Mouse (Mus musculus): Measurements from ENCODE around the gene Ankrd36. TPM values are rescaled to one million over a fixed set of nuclear protein-coding genes. Genes with fewer than 3 reads are reported as not detected.

The Ankrd36 gene
- total and polyA plus RNA-seq, 2 experiments from 2014 or later = 0.11 TPM; not detected in 1

- no peak overlapping the region for H3K4me2 ChIP-seq (ENCODE audit: low read depth, low read length, poor library complexity, severe bottlenecking)
- no peaks in the 10 kb centered on the region for H3K27me3 ChIP-seq (ENCODE audit: insufficient read depth, low read length)
- H3K27ac ChIP-seq (ENCODE audit: low read depth, low read length) = no peak overlapping the region
- H3K4me3 ChIP-seq (ENCODE audit: low read depth, low read length) = no peak overlapping the region
- no peaks in the 10 kb centered on the region for H3K4me1 ChIP-seq (ENCODE audit: insufficient read depth, low read length)
- no peak overlapping the region for H3K9ac ChIP-seq (replicated peaks; ENCODE audit: low read length, poor library complexity, severe bottlenecking)
- WGBS = 95% methylated on average over 6 of the region's 6 CpGs
- no peaks in the 10 kb centered on the region for H3K36me3 ChIP-seq (ENCODE audit: insufficient read depth, low read length)
- no peaks in the 10 kb centered on the region for H3K9me3 ChIP-seq (ENCODE audit: low read length)
- TF ChIP-seq CTCF (IDR thresholded peaks at IDR 0.05) = no peak
- no peak for DNase-seq (ENCODE audit: low spot score)
- ATAC-seq (ENCODE audit: low FRiP score) = no peak
Observed at GRCm38 (mm10) chr11:5567654-5568053, 1.8 kb upstream of the Ankrd36 start.

- H3K4me3 ChIP-seq (ENCODE audit: low read depth, low read length) = no peak overlapping the region
- no peak overlapping the region for H3K27ac ChIP-seq (ENCODE audit: low read depth, low read length)
- no peak overlapping the region for H3K9ac ChIP-seq (replicated peaks; ENCODE audit: low read length, poor library complexity, severe bottlenecking)
- no peaks in the 10 kb centered on the region for H3K9me3 ChIP-seq (ENCODE audit: low read length)
- no peak overlapping the region for H3K4me2 ChIP-seq (ENCODE audit: low read depth, low read length, poor library complexity, severe bottlenecking)
- no peak for TF ChIP-seq CTCF (IDR thresholded peaks at IDR 0.05)
- H3K36me3 ChIP-seq (ENCODE audit: insufficient read depth, low read length) = no peaks in the 10 kb centered on the region
- WGBS = 94% methylated on average over 5 of the region's 5 CpGs
- no peaks in the 10 kb centered on the region for H3K4me1 ChIP-seq (ENCODE audit: insufficient read depth, low read length)
- ATAC-seq (ENCODE audit: low FRiP score) (no peak), DNase-seq (ENCODE audit: low spot score) (no peak)
- no peaks in the 10 kb centered on the region for H3K27me3 ChIP-seq (ENCODE audit: insufficient read depth, low read length)
Observed at GRCm38 (mm10) chr11:5568082-5568481, 1.4 kb upstream of the Ankrd36 start.

- H3K4me1 ChIP-seq (ENCODE audit: insufficient read depth, low read length) = no peaks in the 10 kb centered on the region
- no peak for TF ChIP-seq CTCF (IDR thresholded peaks at IDR 0.05)
- H3K27ac ChIP-seq (ENCODE audit: low read depth, low read length) = no peak overlapping the region
- H3K9ac ChIP-seq (replicated peaks; ENCODE audit: low read length, poor library complexity, severe bottlenecking) = no peak overlapping the region
- H3K4me2 ChIP-seq (ENCODE audit: low read depth, low read length, poor library complexity, severe bottlenecking) = no peak overlapping the region
- WGBS = 92% methylated on average over 4 of the region's 4 CpGs
- ATAC-seq (ENCODE audit: low FRiP score) = no peak
- no peak for DNase-seq (ENCODE audit: low spot score)
- H3K4me3 ChIP-seq (ENCODE audit: low read depth, low read length) = no peak overlapping the region
- no peaks in the 10 kb centered on the region for H3K36me3 ChIP-seq (ENCODE audit: insufficient read depth, low read length)
- no peaks in the 10 kb centered on the region for H3K27me3 ChIP-seq (ENCODE audit: insufficient read depth, low read length)
- H3K9me3 ChIP-seq (ENCODE audit: low read length) = no peaks in the 10 kb centered on the region
Observed at GRCm38 (mm10) chr11:5571856-5572255, 2.4 kb downstream of the Ankrd36 start.

- Histone ChIP-seq H3K4me1 (ENCODE audit: insufficient read depth, low read length) (no peaks in the 10 kb centered on the region), H3K27ac (ENCODE audit: low read depth, low read length) (no peak overlapping the region), H3K9ac (replicated peaks; ENCODE audit: low read length, poor library complexity, severe bottlenecking) (no peak overlapping the region), H3K4me3 (ENCODE audit: low read depth, low read length) (no peak overlapping the region), H3K9me3 (ENCODE audit: low read length) (no peaks in the 10 kb centered on the region), H3K27me3 (ENCODE audit: insufficient read depth, low read length) (no peaks in the 10 kb centered on the region), H3K36me3 (ENCODE audit: insufficient read depth, low read length) (no peaks in the 10 kb centered on the region), H3K4me2 (ENCODE audit: low read depth, low read length, poor library complexity, severe bottlenecking) (no peak overlapping the region)
- ATAC-seq (ENCODE audit: low FRiP score) = no peak
- TF ChIP-seq CTCF (IDR thresholded peaks at IDR 0.05) = no peak
- no peak for DNase-seq (ENCODE audit: low spot score)
- WGBS = 78% methylated on average over 2 of the region's 2 CpGs
Observed at GRCm38 (mm10) chr11:5573821-5574220, 4.3 kb downstream of the Ankrd36 start.

- no peak overlapping the region for H3K27ac ChIP-seq (ENCODE audit: low read depth, low read length)
- no peaks in the 10 kb centered on the region for H3K9me3 ChIP-seq (ENCODE audit: low read length)
- TF ChIP-seq CTCF (IDR thresholded peaks at IDR 0.05) = no peak
- no peak overlapping the region for H3K4me3 ChIP-seq (ENCODE audit: low read depth, low read length)
- no peaks in the 10 kb centered on the region for H3K4me1 ChIP-seq (ENCODE audit: insufficient read depth, low read length)
- no peak for DNase-seq (ENCODE audit: low spot score)
- no peak for ATAC-seq (ENCODE audit: low FRiP score)
- H3K4me2 ChIP-seq (ENCODE audit: low read depth, low read length, poor library complexity, severe bottlenecking) = no peak overlapping the region
- no peaks in the 10 kb centered on the region for H3K36me3 ChIP-seq (ENCODE audit: insufficient read depth, low read length)
- 88% methylated on average over 6 of the region's 6 CpGs for WGBS
- H3K27me3 ChIP-seq (ENCODE audit: insufficient read depth, low read length) = no peaks in the 10 kb centered on the region
- no peak overlapping the region for H3K9ac ChIP-seq (replicated peaks; ENCODE audit: low read length, poor library complexity, severe bottlenecking)
Observed at GRCm38 (mm10) chr11:5575046-5575445, 5.6 kb downstream of the Ankrd36 start.

GRCm38 (mm10) chr11:5592336-5592735 lies 22.9 kb downstream of the Ankrd36 start:
- Histone ChIP-seq H3K4me1 (ENCODE audit: insufficient read depth, low read length) (no peaks in the 10 kb centered on the region), H3K4me2 (ENCODE audit: low read depth, low read length, poor library complexity, severe bottlenecking) (no peak overlapping the region), H3K27me3 (ENCODE audit: insufficient read depth, low read length) (no peaks in the 10 kb centered on the region), H3K36me3 (ENCODE audit: insufficient read depth, low read length) (no peaks in the 10 kb centered on the region), H3K9ac (replicated peaks; ENCODE audit: low read length, poor library complexity, severe bottlenecking) (no peak overlapping the region), H3K27ac (ENCODE audit: low read depth, low read length) (no peak overlapping the region), H3K4me3 (ENCODE audit: low read depth, low read length) (no peak overlapping the region), H3K9me3 (ENCODE audit: low read length) (no peaks in the 10 kb centered on the region)
- ATAC-seq (ENCODE audit: low FRiP score) (no peak), DNase-seq (ENCODE audit: low spot score) (peak; percentile 60)
- TF ChIP-seq CTCF (IDR thresholded peaks at IDR 0.05) = no peak
- WGBS = 55% methylated on average over 6 of the region's 6 CpGs
